Mouse (Mus musculus) brain, adult 10 weeks (tissue): ENCODE results near the gene Ppp1r35. TPM values are rescaled to one million over a fixed set of nuclear protein-coding genes. Genes with fewer than 3 reads are reported as not detected.

Source experiments
- polyA plus RNA-seq: library from polyadenylated mRNA; stranded (reverse); fragments of 350-450 nt; fragmentation: Illumina TruSeq; extraction: RNeasy Lipid Tissue Mini Kit (QIAGEN cat#74804); gene quantifications from one replicate; pipeline ENCODE4 v1.2.3, GENCODE M21; 2015; ENCODE audit warnings: low read depth, low replicate concordance

The Ppp1r35 gene
- 25.6 TPM for polyA plus RNA-seq

GRCm38 (mm10) chr5:137778635-137779034 is at the start of gene Ppp1r35:
Gene Ppp1r35 (plus strand): TSS chr5:137778849.

GRCm38 (mm10) chr5:137741023-137741931 is 37.4 kb upstream of the Ppp1r35 start, which contains the start of gene Nyap1:
Gene Nyap1 (minus strand): TSS chr5:137741607.

GRCm38 (mm10) chr5:137745214-137746171 is 33.2 kb upstream of the Ppp1r35 start, which contains the start of gene Tsc22d4:
Gene Tsc22d4 (plus strand): TSS chr5:137745730.

GRCm38 (mm10) chr5:137787151-137787928 is 8.7 kb downstream of the Ppp1r35 start, which contains the start of the genes Mepce and Zcwpw1:
Gene Mepce (minus strand): TSS chr5:137787655.
Gene Zcwpw1 (plus strand): TSS chr5:137787798.

Other genes with a start within 250 kb of the Ppp1r35 start
- not detected for gene Epo, start 245.6 kb upstream of the Ppp1r35 start, polyA plus RNA-seq
- 511 TPM for gene Gnb2, start 245.3 kb upstream of the Ppp1r35 start, polyA plus RNA-seq
- gene Actl6b, start 225.3 kb upstream of the Ppp1r35 start, polyA plus RNA-seq, result 130 TPM
- gene Tfr2, start 209.0 kb upstream of the Ppp1r35 start, polyA plus RNA-seq, result 7.5 TPM
- gene Mospd3, start 177.8 kb upstream of the Ppp1r35 start, polyA plus RNA-seq, result 19.5 TPM
- 12.1 TPM for gene Pcolce, start 165.1 kb upstream of the Ppp1r35 start, polyA plus RNA-seq
- gene Fbxo24, start 149.8 kb upstream of the Ppp1r35 start, polyA plus RNA-seq, result not detected
- 10.6 TPM for gene Lrch4, start 149.7 kb upstream of the Ppp1r35 start, polyA plus RNA-seq
- 8.3 TPM for gene Gm20605, start 149.7 kb upstream of the Ppp1r35 start, polyA plus RNA-seq
- 4.2 TPM for gene Sap25, start 137.5 kb upstream of the Ppp1r35 start, polyA plus RNA-seq
- gene Irs3, start 133.1 kb upstream of the Ppp1r35 start, polyA plus RNA-seq, result not detected
- gene Agfg2, start 94.1 kb upstream of the Ppp1r35 start, polyA plus RNA-seq, result 33.0 TPM
- gene Nyap1, start 37.2 kb upstream of the Ppp1r35 start, polyA plus RNA-seq, result 57.5 TPM
- gene Tsc22d4, start 33.1 kb upstream of the Ppp1r35 start, polyA plus RNA-seq, result 226 TPM
- 32.0 TPM for gene Mepce, start 8.8 kb downstream of the Ppp1r35 start, polyA plus RNA-seq
- gene Zcwpw1, start 8.9 kb downstream of the Ppp1r35 start, polyA plus RNA-seq, result 9.6 TPM
- gene Pilra, start 57.4 kb downstream of the Ppp1r35 start, polyA plus RNA-seq, result 1.0 TPM
- gene Pilrb1, start 79.3 kb downstream of the Ppp1r35 start, polyA plus RNA-seq, result not detected
- gene Pilrb2, start 93.0 kb downstream of the Ppp1r35 start, polyA plus RNA-seq, result not detected
- gene Cyp3a13, start 142.8 kb downstream of the Ppp1r35 start, polyA plus RNA-seq, result 1.1 TPM
- 48.5 TPM for gene Gjc3, start 184.2 kb downstream of the Ppp1r35 start, polyA plus RNA-seq
- gene Azgp1, start 202.7 kb downstream of the Ppp1r35 start, polyA plus RNA-seq, result 0.52 TPM
- gene Smok3a, start 242.4 kb downstream of the Ppp1r35 start, polyA plus RNA-seq, result not detected
- not detected for gene Smok3b, start 242.6 kb downstream of the Ppp1r35 start, polyA plus RNA-seq